Mouse (Mus musculus): ENCODE data around the gene Cdkn2b.

GRCm38 (mm10) chr4:89282661-89283060 lies 28.2 kb downstream of the Cdkn2b start:
- TF ChIP-seq TAL1 (IDR thresholded peaks at IDR 0.05; ENCODE audit: low read length) (no peak), GATA1 (IDR thresholded peaks at IDR 0.05; ENCODE audit: low read length) (no peak)
